In genomic region chr3:53147001-53147400, GRCm38 (mm10) we compare ENCODE assay signal across 14 mouse cellular contexts.
"Had no signal": no experiment of that assay in that cellular context is flagged by ENCODE, and none has a peak within 500 bp of the region (broad histone marks: within the 10 kb centered on the region; RNA-seq: fewer than 3 reads in every experiment).

No protein-coding gene starts in this region.

- H3K4me2 ChIP-seq: limb, embryonic 15.5 days; lung, embryonic 14.5 days; neural tube, embryonic 13.5 days; stomach, embryonic 15.5 days had no signal

- H3K9ac ChIP-seq: limb, embryonic 15.5 days; lung, embryonic 14.5 days; neural tube, embryonic 13.5 days; stomach, embryonic 15.5 days had no signal

- H3K36me3 ChIP-seq: limb, embryonic 15.5 days; midbrain, embryonic 10.5 days; neural tube, embryonic 13.5 days; stomach, embryonic 15.5 days had no signal

- H3K4me1 ChIP-seq: limb, embryonic 15.5 days; stomach, embryonic 15.5 days had no signal

- H3K27ac ChIP-seq: limb, embryonic 15.5 days; midbrain, embryonic 10.5 days; neural tube, embryonic 13.5 days; stomach, embryonic 15.5 days had no signal

- H3K4me3 ChIP-seq: limb, embryonic 15.5 days; midbrain, embryonic 10.5 days; neural tube, embryonic 13.5 days; stomach, embryonic 15.5 days had no signal

- H3K9me3 ChIP-seq: limb, embryonic 15.5 days; midbrain, embryonic 10.5 days; stomach, embryonic 15.5 days had no signal

- H3K27me3 ChIP-seq: limb, embryonic 15.5 days; neural tube, embryonic 13.5 days; stomach, embryonic 15.5 days had no signal

- DNase-seq: kidney, postnatal 25 days; lung, embryonic 14.5 days; lung, postnatal 10 days; lung, postnatal 4 days; midbrain, embryonic 14.5 days; retina, postnatal 1 day; right cerebral cortex, postnatal 4 days; spleen, adult 18-20 months; thymus, adult 2 months; thymus, postnatal 25 days had no signal
